Mouse (Mus musculus) CH12.LX (cell line): ENCODE data around the gene Mroh3.
A peak's percentile ranks its signal among the peaks of the same experiment; 100 is the strongest.

ENCODE experiments used
- CTCF ChIP-seq, 2 experiments: IDR thresholded peaks in 1 of 2; conservative IDR thresholded peaks in 1 of 2; 2 replicates each; pipeline ENCODE4 v1.5.1; 2011 to 2012; ENCODE audit warnings: low read depth in 2 of 2, low read length in 2 of 2, improper control_type of control experiment in 1 of 2, inconsistent platforms in 1 of 2, mild to moderate bottlenecking in 1 of 2, moderate library complexity in 1 of 2
- E2F4 ChIP-seq: IDR thresholded peaks from 2 replicates; pipeline ENCODE4 v1.6.1; 2011; ENCODE audit warnings: low read depth, low read length, improper control_type of control experiment; ENCODE audit not compliant: insufficient replicate concordance
- ELF1 ChIP-seq: IDR thresholded peaks from 2 replicates; pipeline ENCODE4 v1.6.1; 2014; ENCODE audit warnings: low read depth, mild to moderate bottlenecking, inconsistent platforms, low read length, improper control_type of control experiment
- HCFC1 ChIP-seq: IDR thresholded peaks from 2 replicates; pipeline ENCODE4 v1.6.1; 2012; ENCODE audit warnings: low read depth, mild to moderate bottlenecking, inconsistent platforms, low read length, improper control_type of control experiment
- MAFK ChIP-seq: IDR thresholded peaks from 2 replicates; pipeline ENCODE4 v1.6.1; 2011; ENCODE audit warnings: low read length, improper control_type of control experiment; ENCODE audit not compliant: insufficient replicate concordance
- MXI1 ChIP-seq: IDR thresholded peaks from 2 replicates; pipeline ENCODE4 v1.6.1; 2011; ENCODE audit warnings: mild to moderate bottlenecking, low read depth, low read length, improper control_type of control experiment
- POLR2A ChIP-seq: IDR thresholded peaks from 2 replicates; pipeline ENCODE4 v1.6.1; 2011; ENCODE audit warnings: low read depth, mild to moderate bottlenecking, improper control_type of control experiment, low read length
- SIN3A ChIP-seq: IDR thresholded peaks from 2 replicates; pipeline ENCODE4 v1.6.1; 2012; ENCODE audit warnings: low read length, improper control_type of control experiment, inconsistent platforms
- TBP ChIP-seq: conservative IDR thresholded peaks from 2 replicates; pipeline ENCODE4 v1.6.1; 2011; ENCODE audit warnings: low read depth, low read length, improper control_type of control experiment
- USF1 ChIP-seq: IDR thresholded peaks from 2 replicates; pipeline ENCODE4 v1.6.1; 2014; ENCODE audit warnings: low read depth, mild to moderate bottlenecking, inconsistent platforms, low read length, improper control_type of control experiment
- ZC3H11A ChIP-seq: IDR thresholded peaks from 2 replicates; pipeline ENCODE4 v1.6.1; 2012; ENCODE audit warnings: low read depth, mild to moderate bottlenecking, inconsistent platforms, low read length, improper control_type of control experiment
- ZMIZ1 ChIP-seq: IDR thresholded peaks from 2 replicates; pipeline ENCODE4 v1.6.1; 2012; ENCODE audit warnings: low read depth, mild to moderate bottlenecking, inconsistent platforms, low read length, improper control_type of control experiment
- ZNF384 ChIP-seq: IDR thresholded peaks from 2 replicates; pipeline ENCODE4 v1.6.1; 2012; ENCODE audit warnings: low read depth, low read length, improper control_type of control experiment, inconsistent platforms

DNA sequence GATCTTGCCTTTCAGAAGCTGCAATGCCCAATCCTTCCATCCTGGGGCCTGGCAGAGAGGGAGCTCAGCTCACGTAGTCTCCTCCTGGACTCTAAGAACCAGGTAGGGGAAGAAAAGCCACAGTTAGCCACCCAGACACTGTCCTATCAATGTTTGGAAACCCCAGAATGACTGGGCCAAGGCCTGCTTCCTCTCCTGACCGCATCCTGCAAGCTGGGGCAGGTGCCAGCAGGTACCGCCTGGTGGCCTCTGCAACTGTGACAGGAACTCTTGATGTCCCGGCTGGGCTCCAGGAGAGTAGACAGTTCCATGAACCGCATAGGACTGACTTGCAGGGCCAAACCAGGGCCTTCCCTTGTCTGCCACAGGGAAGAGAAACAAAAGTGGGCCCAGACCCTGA, 34.8 kb upstream of the Mroh3 start:
- TF ChIP-seq E2F4 (no peak), POLR2A (no peak), ZNF384 (no peak), HCFC1 (no peak), ZC3H11A (no peak), ELF1 (peak; percentile 22; the same call in 1 of the 2 replicates), MAFK (no peak; the same call in 1 of the 2 replicates), CTCF (conservative IDR thresholded peaks at IDR 0.05 in 1 of 2, IDR thresholded peaks at IDR 0.05 in 1 of 2; ENCODE audit: low read depth in 2 of 2, low read length in 2 of 2) (no peak), USF1 (no peak), TBP (no peak), MXI1 (no peak), ZMIZ1 (no peak), SIN3A (no peak)
